Mouse (Mus musculus): ENCODE measurements around the gene Mtf2. TPM values are rescaled to one million over a fixed set of nuclear protein-coding genes. Genes with fewer than 3 reads are reported as not detected.

Mtf2 gene
- polyA plus RNA-seq (2014; fragmentation: Illumina TruSeq; extraction: RNeasy Lipid Tissue Mini Kit (QIAGEN cat#74804); ENCODE audit: low read depth, low replicate concordance) = 11.0 TPM

DNA sequence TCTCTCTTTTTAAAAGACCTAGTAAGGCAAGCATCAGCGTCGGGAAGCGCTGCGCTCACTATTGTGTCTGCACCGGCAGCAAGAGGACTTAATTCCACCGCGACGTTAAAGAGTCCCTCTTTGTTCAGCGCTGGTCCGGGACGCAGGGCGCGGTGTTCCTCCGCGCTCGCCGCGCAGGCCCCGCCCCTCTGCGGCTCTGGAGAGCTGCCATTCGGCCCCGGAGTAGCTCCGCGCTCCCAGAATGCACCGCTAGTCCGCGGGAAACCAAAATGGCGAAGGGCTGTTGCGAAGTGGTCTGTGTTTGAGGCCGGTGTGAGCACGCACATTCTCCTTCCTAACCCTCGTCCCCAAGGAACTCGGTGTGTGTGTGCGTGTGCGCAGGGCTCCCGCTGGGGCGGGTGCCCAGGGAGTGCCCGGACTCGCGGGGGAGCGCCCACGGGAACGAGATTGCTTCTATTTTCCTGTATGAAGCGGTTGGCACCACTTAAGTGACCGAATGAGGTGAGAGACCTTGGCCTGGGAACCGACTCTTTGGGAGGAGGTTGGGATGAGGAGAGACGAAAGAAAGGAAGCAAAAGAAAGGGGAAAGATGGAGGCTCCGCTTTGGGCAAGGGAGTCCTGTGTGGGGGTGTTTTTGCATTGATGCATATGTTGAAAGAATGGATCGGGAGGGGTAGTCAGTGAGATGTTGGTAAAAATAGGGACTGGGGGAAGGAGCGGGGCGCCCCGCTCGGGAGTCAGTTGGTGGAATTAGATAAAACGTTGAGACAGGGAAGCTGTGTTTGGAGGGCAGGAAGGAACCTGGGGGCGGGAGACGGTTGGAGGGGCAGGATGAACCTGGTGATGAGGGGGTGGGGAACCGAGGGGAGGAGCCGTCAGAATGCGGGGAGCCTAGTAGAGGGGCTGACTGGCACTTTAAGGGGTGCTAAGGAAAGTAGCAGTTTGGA, at the start of gene Mtf2:
Gene Mtf2, plus strand, starts transcription at position 210 of the 947 bp plus-strand sequence.

DNA sequence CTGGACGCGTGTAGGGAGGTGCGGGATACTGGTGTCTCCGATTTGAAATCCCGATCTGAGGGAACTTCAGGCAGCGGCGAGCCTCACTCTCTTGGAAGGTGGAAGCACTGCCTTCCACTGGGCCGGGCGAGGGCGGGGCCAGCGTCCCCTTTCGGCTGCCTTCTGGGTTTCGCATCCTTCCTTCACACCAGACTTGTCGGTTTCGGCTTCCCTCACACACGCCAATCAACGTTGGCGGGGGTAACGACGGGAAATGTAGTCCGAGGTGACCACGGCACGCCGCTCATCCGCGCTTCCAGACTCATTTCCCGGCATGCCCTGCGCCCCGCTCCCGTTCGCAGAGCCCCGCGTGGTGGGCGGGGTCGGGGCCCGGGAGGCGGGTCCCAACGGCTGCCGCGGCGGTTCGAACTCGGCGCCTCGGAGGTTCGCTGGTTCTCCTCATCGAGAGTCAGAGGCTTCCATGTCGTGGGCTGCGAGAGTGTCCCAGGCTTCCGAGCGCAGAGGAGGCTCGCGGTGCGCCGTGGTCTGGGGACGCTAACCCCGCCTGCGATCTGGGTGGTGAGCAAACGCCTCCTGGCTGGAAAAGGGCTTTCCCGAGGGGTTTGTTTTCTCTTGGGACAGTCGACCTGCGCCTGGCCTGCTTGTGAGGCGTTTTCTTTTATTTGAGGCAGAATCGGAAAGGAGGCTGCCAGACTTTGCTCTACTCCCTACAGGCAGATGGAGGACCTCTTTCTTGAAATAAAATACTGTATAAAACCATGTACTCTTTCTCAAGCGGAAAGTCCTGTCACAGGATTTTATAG, 67.2 kb downstream of the Mtf2 start, which contains the start of the genes Tmed5 and Ccdc18:
Gene Tmed5, minus strand, starts transcription at position 180 of the 803 bp plus-strand sequence.
Gene Ccdc18, plus strand, starts transcription at position 435 of the 803 bp plus-strand sequence.

Other genes starting within 250 kb of the Mtf2 start
- not detected for gene Ube2d2b, start 235.6 kb upstream of the Mtf2 start, polyA plus RNA-seq (2014; fragmentation: Illumina TruSeq; extraction: RNeasy Lipid Tissue Mini Kit (QIAGEN cat#74804); ENCODE audit: low read depth, low replicate concordance)
- gene Evi5, start 190.6 kb upstream of the Mtf2 start, polyA plus RNA-seq (2014; fragmentation: Illumina TruSeq; extraction: RNeasy Lipid Tissue Mini Kit (QIAGEN cat#74804); ENCODE audit: low read depth, low replicate concordance) = 11.1 TPM
- gene Rpl5, start 165.2 kb upstream of the Mtf2 start, polyA plus RNA-seq (2014; fragmentation: Illumina TruSeq; extraction: RNeasy Lipid Tissue Mini Kit (QIAGEN cat#74804); ENCODE audit: low read depth, low replicate concordance) = 257 TPM
- gene Fam69a, start 78.6 kb upstream of the Mtf2 start, polyA plus RNA-seq (2014; fragmentation: Illumina TruSeq; extraction: RNeasy Lipid Tissue Mini Kit (QIAGEN cat#74804); ENCODE audit: low read depth, low replicate concordance) = 8.3 TPM
- gene Tmed5, start 66.9 kb downstream of the Mtf2 start, polyA plus RNA-seq (2014; fragmentation: Illumina TruSeq; extraction: RNeasy Lipid Tissue Mini Kit (QIAGEN cat#74804); ENCODE audit: low read depth, low replicate concordance) = 25.4 TPM
- not detected for gene Ccdc18, start 67.2 kb downstream of the Mtf2 start, polyA plus RNA-seq (2014; fragmentation: Illumina TruSeq; extraction: RNeasy Lipid Tissue Mini Kit (QIAGEN cat#74804); ENCODE audit: low read depth, low replicate concordance)
- gene Dr1, start 203.2 kb downstream of the Mtf2 start, polyA plus RNA-seq (2014; fragmentation: Illumina TruSeq; extraction: RNeasy Lipid Tissue Mini Kit (QIAGEN cat#74804); ENCODE audit: low read depth, low replicate concordance) = 21.7 TPM
- 11.7 TPM for gene Pigg, start 246.9 kb downstream of the Mtf2 start, polyA plus RNA-seq (2014; fragmentation: Illumina TruSeq; extraction: RNeasy Lipid Tissue Mini Kit (QIAGEN cat#74804); ENCODE audit: low read depth, low replicate concordance)